Mouse (Mus musculus) megakaryocyte, embryonic 14.5 days (primary cell): ENCODE data around the gene Grm6.

Experiments
- FLI1 ChIP-seq: IDR thresholded peaks from 2 replicates; pipeline ENCODE4 v1.6.1; 2012; ENCODE audit warnings: low read length, inconsistent platforms, mixed read lengths
- GATA1 ChIP-seq: IDR thresholded peaks from 3 replicates; pipeline ENCODE4 v1.6.1; 2012; ENCODE audit warnings: mixed read lengths, low read length, inconsistent platforms, borderline replicate concordance

DNA sequence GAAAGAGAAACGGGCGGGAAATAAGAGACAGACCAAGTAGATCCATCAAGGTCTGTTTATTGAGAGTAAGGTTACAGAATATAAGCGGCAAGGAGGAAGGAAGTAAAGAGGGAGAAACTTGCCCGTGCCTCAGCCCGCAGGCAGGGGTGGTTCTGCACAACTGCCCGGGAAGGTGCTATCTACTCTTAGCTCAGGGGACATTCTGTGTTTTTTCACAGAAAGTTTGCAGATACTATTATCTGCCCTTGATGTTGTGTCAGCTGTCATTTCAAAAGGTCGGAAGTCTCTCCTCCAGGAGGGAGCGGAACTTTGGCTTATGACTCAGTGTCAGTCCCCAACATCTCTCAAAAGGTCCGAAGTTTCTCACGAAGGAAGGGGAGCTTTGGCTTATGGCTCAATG, 1.2 kb upstream of the Grm6 start:
- TF ChIP-seq GATA1 (no peak), FLI1 (no peak)
